Mouse (Mus musculus) bone marrow, adult 2 months (tissue): Measurements from ENCODE around the gene Axin1.

Experiments used
- CTCF ChIP-seq: fragments of 200-500 bp; IDR thresholded peaks from 2 replicates; pipeline ENCODE4 v1.5.1; 2011; ENCODE audit warnings: low read length, control low read depth; ENCODE audit not compliant: control insufficient read depth, insufficient read depth
- POLR2A ChIP-seq: fragments of 200-500 bp; IDR thresholded peaks from 2 replicates; pipeline ENCODE4 v1.6.1; 2011; ENCODE audit warnings: low read depth, mild to moderate bottlenecking, control low read depth, low read length, borderline replicate concordance; ENCODE audit not compliant: control insufficient read depth

DNA sequence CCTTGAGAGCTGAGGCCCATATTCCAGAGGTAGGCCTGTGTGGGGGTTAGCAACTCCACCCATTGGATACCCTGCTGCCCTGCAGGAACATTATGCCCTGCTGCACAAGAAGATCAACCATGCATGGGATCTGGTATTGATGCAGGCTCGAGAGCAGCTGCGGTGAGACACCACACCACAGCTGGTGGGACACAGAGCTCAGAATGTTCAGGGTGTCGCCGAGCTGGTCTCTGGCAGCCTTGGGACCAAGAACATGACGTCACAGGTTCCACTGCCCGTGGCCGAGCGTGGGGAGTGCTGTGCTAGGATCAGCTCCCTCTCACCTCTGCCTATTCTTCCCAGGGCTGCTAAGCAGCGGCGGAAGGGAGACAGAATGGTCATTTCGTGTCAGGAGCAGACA is 66.3 kb downstream of the Axin1 start:
- TF ChIP-seq POLR2A (no peak), CTCF (no peak)
